Mouse (Mus musculus) ES-E14 (cell line): ENCODE measurements around the gene Actr3. TPM values are rescaled to one million over a fixed set of nuclear protein-coding genes. Genes with fewer than 3 reads are reported as not detected.

Experiments used
- DNase-seq: peaks from one replicate; pipeline ENCODE4 v3.0.0-alpha.2; 2013; ENCODE audit warnings: low read depth, low spot score
- H3K27ac ChIP-seq: 2 replicates; pipeline ENCODE4 v1.5.1; 2012; ENCODE audit warnings: low read depth, mild to moderate bottlenecking, low read length, moderate library complexity, mixed read lengths; ENCODE audit not compliant: poor library complexity, insufficient read depth, severe bottlenecking
- H3K36me3 ChIP-seq: 2 replicates; pipeline ENCODE4 v1.6.1; 2012; ENCODE audit warnings: mild to moderate bottlenecking, low read length, moderate library complexity, mixed read lengths; ENCODE audit not compliant: control insufficient read depth, poor library complexity, insufficient read depth, severe bottlenecking
- H3K4me1 ChIP-seq, 2 experiments: fragments of 150-350 bp in 1 of 2; sonication (generic) in 1 of 2; 2 replicates each; pipeline ENCODE4 v1.6.1; 2012; ENCODE audit warnings: low read length in 2 of 2, mild to moderate bottlenecking in 1 of 2, mixed read lengths in 1 of 2; ENCODE audit not compliant: control insufficient read depth in 2 of 2, insufficient read depth in 2 of 2, poor library complexity in 1 of 2
- H3K4me3 ChIP-seq, 2 experiments: fragments of 150-350 bp in 1 of 2; sonication (generic) in 1 of 2; 2 replicates each; pipeline ENCODE4 v1.5.1; 2012; ENCODE audit warnings: low read length in 2 of 2, low read depth in 1 of 2, mild to moderate bottlenecking in 1 of 2, mixed read lengths in 1 of 2; ENCODE audit not compliant: insufficient read depth in 1 of 2, poor library complexity in 1 of 2, severe bottlenecking in 1 of 2
- H3K9ac ChIP-seq: 2 replicates; pipeline ENCODE4 v1.6.1; 2012; ENCODE audit warnings: low read depth, mild to moderate bottlenecking, low read length, mixed read lengths; ENCODE audit not compliant: poor library complexity, insufficient read depth, severe bottlenecking
- H3K9me3 ChIP-seq: fragments of 150-350 bp; sonication (generic); 2 replicates; pipeline ENCODE4 v1.6.1; 2012; ENCODE audit warnings: low read depth, mild to moderate bottlenecking, low read length; ENCODE audit not compliant: control insufficient read depth, insufficient read depth
- CHD2 ChIP-seq: IDR thresholded peaks from 2 replicates; pipeline ENCODE4 v1.6.1; 2014; ENCODE audit warnings: mild to moderate bottlenecking, low read depth, low read length, inconsistent platforms
- HCFC1 ChIP-seq: IDR thresholded peaks from 2 replicates; pipeline ENCODE4 v1.6.1; 2012; ENCODE audit warnings: low read length, inconsistent platforms, borderline replicate concordance; ENCODE audit not compliant: insufficient read depth
- MAFK ChIP-seq: IDR thresholded peaks from 2 replicates; pipeline ENCODE4 v1.6.1; 2014; ENCODE audit warnings: mild to moderate bottlenecking, low read depth, low read length, inconsistent platforms; ENCODE audit not compliant: insufficient read depth
- ZC3H11A ChIP-seq: IDR thresholded peaks from 2 replicates; pipeline ENCODE4 v1.6.1; 2012; ENCODE audit warnings: low read depth, mild to moderate bottlenecking, inconsistent platforms, low read length, borderline replicate concordance
- ZNF384 ChIP-seq: IDR thresholded peaks from 2 replicates; pipeline ENCODE4 v1.6.1; 2012; ENCODE audit warnings: low read depth, low read length, inconsistent platforms
- in situ Hi-C, 2 experiments: fragments of 600-800 bp; cut with MboI; formaldehyde crosslinking; loops; one replicate each; pipeline ENCODE4 v1.15.1; 2025; ENCODE audit warnings: low sequenced_read_pairs in 2 of 2, inconsistent platforms in 1 of 2; ENCODE audit not compliant: unreplicated experiment in 2 of 2
- total RNA-seq: library from RNA; depleted of rRNA; stranded (reverse); fragments of 300-350 nt; gene quantifications from 2 replicates; pipeline ENCODE4 v1.2.3, GENCODE M21; 2012; rRNA removed

Gene Actr3
- total RNA-seq, 1 experiment = 159 TPM

DNA sequence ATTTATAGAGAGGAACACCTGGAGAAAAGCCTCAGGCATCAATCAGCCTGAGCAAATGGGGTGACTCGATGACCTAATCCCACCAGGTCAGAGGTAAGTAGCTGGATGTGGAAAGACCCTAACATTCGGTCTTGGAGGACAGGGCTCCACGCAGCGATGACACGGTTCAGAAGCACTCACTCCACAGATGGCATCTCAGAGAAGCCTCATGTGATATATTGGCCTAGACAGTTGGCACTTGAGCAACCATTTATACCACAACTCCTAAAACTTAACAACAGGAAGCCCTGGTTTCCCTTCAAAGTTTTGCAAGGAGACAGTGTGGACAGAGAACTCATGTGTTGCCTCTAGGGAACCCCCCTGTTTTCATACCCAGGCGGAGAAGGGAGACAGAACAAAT is 90.1 kb downstream of the Actr3 start:
- TF ChIP-seq HCFC1 (no peak), ZC3H11A (no peak), MAFK (no peak), ZNF384 (no peak)
- in situ Hi-C loops = no loop called here
- H3K4me1 ChIP-seq = no peaks in the 10 kb centered on the region
- H3K4me3 ChIP-seq = no peak overlapping the region
- H3K9ac ChIP-seq = no peak overlapping the region
- H3K36me3 ChIP-seq = no peaks in the 10 kb centered on the region
- no peak overlapping the region for H3K27ac ChIP-seq
- DNase-seq = no peak
- H3K9me3 ChIP-seq = no peaks in the 10 kb centered on the region

DNA sequence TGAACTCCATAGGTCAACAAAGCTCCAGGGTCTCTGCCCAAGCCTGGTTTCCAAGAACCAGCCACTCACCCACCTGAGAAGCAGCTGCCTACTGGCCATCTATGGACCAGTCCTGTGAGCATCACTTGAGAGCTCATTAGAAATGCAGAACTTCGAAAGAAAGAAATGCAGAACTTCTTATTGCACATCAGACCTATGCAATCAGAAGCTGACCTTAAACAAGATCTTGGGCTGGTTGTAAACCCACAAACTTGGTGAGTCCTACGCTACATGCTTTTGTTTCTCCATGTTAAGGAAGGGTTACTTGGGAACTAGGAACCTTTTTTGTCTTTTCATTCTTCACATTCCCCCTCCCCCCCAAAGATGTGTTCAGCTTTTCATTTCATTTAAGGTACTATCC is 92.4 kb downstream of the Actr3 start:
- DNase-seq = no peak
- Histone ChIP-seq H3K9me3 (no peaks in the 10 kb centered on the region), H3K4me1 (no peaks in the 10 kb centered on the region), H3K36me3 (no peaks in the 10 kb centered on the region), H3K4me3 (no peak overlapping the region), H3K9ac (no peak overlapping the region), H3K27ac (no peak overlapping the region)
- no peak for TF ChIP-seq ZNF384
- no peak for TF ChIP-seq CHD2
- in situ Hi-C loops = no loop called here

Other genes starting within 250 kb of the Actr3 start
- 22.2 and 27.1 TPM in 2 replicates for gene Slc35f5, start 124.9 kb upstream of the Actr3 start, total RNA-seq
- gene Gpr39, start 241.3 kb upstream of the Actr3 start, total RNA-seq = 1.3 and 1.7 TPM in 2 replicates